Mouse (Mus musculus) thymus, postnatal 36 days (tissue): Measurements from ENCODE around the gene Prss48.
A peak's percentile ranks its signal among the peaks of the same experiment; 100 is the strongest.
"Not testable (repeated sequence)": the region's sequence is repeated elsewhere in the genome, so short reads cannot be mapped to it uniquely, and the experiment has no call there.

Experiments
- DNase-seq, 2 experiments: peaks; one replicate each; pipeline ENCODE4 v3.0.0; 2022; ENCODE audit warnings: mixed read lengths in 2 of 2

The Prss48 gene

DNA sequence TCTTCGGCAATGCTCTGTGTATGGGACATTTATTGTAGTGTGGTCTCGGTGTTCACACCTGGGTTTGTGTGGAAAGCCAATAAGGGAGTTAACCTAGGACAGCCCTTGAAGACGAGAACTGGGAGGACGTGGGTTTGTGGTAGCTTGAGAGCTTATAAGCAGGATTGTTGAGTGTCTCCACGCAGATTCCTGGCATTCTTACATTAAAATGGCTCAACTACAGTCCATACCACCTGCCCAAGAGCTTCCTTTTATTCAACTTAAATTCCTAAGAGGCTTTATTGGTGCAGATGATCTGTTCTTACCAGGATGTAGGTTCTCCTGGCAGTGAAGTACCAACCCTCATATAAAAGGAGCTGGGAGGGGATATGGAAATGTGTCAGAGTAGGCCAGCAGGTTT is 649 bp upstream of the Prss48 start:
- DNase-seq = no peak

GRCm38 (mm10) chr3:86001271-86001670 is 1.0 kb downstream of the Prss48 start:
- DNase-seq = no peak

GRCm38 (mm10) chr3:85994645-85995044 is 7.6 kb downstream of the Prss48 start:
- no peak for DNase-seq

DNA sequence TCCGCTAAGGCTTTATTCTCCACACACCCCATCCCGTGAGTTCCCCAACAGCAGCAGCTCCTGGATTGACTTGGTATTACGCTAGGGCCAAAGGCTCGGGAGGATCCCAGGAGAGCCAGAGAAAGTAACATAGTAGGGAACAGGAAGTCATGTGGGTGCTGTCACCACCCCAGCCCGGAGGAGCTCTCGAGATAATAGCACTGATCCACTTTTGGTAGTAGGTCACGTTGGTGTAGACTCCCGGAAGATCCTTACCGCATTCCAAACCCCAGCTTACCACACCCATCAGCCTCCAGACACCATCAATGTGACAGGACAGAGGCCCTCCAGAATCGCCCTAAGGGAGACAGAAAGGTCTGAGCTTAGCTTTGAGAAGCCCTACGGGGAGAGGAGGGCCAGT is 8.5 kb downstream of the Prss48 start:
- DNase-seq = no peak

- no peak for DNase-seq
Observed at GRCm38 (mm10) chr3:85991802-85992156, 10.5 kb downstream of the Prss48 start.

GRCm38 (mm10) chr3:85991140-85991801 is 11.0 kb downstream of the Prss48 start:
- no peak for DNase-seq

DNA sequence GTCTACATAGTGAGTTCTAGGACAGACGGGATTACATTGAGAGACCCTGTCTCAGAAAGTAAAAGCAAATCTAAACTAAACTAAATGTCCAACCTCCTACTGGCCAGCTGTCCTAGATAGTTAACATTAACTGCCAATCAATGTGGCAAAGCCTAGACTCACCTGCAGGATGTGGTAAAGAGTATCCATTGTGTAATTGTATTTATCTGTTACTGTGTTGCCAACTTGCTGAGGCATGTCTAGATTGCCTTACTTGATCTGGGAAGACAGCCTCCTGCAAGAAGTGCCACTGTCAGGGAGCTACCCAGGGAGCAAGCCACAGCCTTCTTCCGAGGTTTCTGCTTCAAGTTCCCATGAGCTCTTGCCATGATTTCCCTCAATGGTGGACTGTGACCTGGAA is 15.1 kb downstream of the Prss48 start:
- DNase-seq = no peak

DNA sequence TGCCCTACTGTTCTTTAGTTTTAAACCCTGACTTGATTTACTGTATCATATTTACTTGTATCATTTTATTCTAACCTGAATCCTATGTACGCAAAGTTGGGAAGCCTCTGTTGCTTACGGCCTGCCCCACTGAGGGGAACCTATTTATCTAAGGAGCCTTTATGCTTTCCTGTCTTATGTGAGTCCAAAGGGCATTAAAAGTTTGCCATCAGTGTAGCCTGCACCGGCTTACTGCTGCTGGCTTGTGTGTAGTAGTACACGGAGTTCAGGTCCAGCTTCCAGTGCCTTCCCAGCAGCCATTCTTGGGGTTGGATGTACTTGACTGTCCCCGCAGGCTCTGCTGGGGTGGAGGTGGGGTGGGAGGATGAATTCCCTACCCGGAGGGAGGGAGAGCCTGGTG is 17.8 kb downstream of the Prss48 start:
- no peak for DNase-seq

DNA sequence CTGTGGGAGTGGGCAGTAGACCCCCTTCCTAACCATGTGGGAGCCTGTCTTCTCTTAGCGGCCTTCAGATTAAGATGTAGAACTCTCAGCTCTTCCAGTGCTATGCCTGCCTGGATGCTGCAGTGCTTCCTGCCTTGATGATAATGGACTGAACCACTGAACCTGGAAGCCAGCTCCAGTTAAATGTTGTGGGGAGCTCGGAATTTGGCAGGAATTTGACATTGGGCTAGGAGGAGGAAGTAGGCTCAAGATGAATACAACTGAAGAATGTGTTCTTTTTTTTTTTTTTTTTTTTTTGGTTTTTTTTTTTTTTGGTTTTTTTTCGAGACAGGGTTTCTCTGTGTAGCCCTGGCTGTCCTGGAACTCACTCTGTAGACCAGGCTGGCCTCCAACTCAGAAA is 20.5 kb downstream of the Prss48 start:
- not testable (repeated sequence) for DNase-seq

DNA sequence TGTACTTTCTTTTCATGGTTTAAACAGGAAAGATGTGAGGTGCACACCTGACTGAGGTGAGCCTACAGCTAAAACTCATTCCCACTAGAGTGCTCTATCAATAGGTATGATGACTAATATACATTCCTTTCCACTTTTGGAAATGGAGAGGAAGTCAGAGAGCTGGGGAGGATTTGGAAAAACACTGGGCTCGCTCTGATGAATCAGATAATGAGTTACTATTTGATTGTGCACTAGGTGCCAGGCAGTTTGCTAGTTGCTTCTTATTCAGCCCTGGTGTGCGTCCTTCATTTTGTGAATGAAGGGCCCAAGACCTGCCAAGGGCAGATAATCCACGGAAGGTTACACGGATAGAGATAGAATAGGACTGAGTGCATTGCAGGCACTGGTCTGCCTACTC is 22.3 kb downstream of the Prss48 start:
- no peak for DNase-seq

GRCm38 (mm10) chr3:85974451-85974850 is 27.8 kb downstream of the Prss48 start:
- no peak for DNase-seq

DNA sequence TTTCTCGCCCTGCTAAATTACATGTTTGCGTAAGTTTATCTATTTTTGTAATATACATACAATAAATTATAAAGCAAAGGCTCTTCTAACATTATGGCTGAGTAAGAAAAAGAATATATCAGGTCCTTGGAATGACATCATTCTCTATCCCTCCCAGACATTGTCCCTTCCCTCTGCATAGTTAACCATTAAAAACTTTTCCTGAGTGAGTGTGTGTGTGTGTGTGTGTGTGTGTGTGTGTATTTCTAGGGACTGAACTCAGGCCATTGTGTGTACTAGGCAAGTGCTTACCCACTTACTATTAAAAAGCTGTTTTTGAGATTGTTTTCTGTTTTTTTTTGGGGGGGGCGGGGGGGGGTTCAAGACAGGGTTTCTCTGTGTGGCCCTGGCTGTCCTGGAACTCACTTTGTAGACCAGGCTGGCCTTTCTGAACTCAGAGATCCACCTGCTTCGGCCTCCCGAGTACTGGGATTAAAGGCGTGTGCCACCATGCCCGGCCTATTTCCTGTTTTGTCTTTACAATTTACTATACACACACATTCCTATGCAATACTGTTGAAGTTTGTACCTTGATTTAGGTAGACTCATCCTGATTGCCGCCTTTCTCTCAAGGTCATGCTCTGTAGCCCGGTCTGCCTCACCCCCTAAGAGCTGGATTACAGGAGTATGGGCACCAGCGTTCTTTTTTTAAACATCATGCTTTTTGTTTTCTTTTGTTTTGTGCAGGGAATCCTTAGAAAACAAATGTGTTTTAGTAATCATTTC is 28.7 kb downstream of the Prss48 start:
- no peak for DNase-seq

DNA sequence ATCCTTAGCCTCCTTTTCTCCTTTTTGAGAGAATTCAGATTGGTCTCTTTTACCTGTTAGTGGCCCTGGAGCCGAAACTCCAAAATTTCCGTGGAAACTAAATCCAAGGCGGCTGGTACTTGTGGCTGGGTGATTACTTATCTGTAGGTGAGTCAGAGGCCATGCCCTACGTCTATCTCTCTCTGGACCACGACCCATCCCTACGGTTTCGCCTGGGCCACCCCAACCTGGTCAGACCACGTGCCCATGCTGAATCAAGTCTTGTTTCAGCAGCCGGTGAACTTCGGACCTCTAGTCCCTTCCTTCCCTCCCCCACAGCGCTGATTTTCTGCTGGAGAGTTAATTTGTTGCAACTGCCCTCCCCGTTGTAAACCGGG is 30.7 kb downstream of the Prss48 start:
- no peak for DNase-seq

DNA sequence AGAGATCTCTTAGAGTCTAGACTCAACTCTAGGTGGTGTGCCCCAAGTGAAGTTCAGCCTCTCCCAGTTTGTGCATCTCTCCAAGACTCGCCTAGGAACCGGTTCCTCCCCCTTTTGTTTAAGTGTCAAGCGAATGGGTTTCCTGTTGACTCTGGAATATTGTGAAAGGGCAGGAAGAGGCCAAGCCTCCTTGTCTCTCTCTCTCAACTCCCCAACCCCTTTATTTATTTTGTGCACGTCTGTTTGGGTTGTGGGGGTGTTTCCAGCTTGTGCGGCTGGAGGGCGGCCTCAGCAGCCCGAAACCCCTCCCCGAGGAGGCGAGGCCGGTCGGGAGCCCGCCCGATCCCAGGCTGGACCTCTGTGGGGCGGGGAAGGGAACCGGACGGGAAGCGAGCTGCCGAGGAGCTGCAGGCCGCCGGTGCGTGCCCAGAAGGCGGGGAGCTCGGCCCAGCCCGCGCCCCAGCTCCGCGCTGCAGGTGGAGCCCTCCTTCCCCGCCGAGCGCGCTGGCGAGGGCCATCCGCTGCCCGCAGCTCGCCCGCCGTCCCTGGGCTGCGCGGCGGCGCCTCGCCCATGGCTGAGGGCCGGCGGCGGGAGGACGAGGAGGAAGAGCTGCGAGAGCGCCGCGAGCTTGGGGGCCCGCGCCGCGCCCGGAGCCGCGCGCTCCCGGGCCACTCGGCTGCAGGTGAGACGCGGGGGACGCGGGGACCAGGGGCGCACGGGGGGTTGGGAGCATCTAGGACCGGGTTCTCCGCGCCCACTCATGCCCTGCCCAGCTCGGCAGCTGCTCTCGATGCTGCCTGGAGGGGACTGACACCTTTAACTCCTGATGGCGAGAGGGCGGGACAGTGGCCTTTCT is 31.3 kb downstream of the Prss48 start, which contains the start of gene Sh3d19:
Gene Sh3d19, plus strand, starts transcription at position 368 of the 857 bp plus-strand sequence.
- peak in 1 of 2 experiments; percentile 8 for DNase-seq

- DNase-seq = no peak
Observed at GRCm38 (mm10) chr3:85969040-85969439, 33.3 kb downstream of the Prss48 start.

GRCm38 (mm10) chr3:85965479-85965878 is 36.8 kb downstream of the Prss48 start:
- DNase-seq = no peak

DNA sequence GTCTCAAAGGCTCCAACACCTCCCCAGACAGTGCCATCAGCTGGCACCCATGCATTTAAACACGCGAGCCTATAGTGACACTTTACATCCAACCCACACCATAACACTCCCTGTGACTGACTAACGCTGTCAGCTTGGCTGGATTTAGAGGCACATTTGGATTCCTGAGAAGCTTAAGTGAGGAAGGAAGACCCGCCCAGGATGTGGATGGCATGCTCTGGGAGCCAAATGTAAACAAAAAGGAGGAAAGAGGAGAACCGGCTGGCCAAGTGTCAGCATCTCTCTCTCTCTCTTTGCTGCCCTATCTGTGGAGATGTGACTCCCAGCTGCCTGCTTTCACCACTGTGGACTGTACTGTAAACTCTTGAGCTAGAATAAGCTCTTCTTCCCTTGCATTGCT is 41.2 kb downstream of the Prss48 start:
- no peak for DNase-seq

- DNase-seq = no peak
Observed at GRCm38 (mm10) chr3:85959669-85960068, 42.6 kb downstream of the Prss48 start.

DNA sequence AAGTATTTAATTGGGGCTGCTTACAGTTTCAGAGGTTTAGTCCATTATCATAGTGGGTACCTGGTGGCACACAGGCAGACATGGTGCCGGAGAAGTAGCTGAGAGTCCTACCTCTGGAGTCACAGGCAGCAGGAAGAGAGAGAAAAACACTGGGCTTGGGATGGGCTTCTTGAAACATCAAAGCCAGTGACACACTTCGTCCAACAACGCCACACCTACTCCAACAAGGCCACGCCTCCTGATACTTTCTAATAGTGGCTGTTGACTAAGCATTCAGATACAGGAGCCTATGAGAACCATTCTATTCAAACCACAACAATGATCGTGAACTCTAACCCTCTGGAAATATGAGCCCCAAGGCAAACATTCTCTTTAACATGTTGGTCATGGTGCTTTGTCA is 46.6 kb downstream of the Prss48 start:
- no peak for DNase-seq

DNA sequence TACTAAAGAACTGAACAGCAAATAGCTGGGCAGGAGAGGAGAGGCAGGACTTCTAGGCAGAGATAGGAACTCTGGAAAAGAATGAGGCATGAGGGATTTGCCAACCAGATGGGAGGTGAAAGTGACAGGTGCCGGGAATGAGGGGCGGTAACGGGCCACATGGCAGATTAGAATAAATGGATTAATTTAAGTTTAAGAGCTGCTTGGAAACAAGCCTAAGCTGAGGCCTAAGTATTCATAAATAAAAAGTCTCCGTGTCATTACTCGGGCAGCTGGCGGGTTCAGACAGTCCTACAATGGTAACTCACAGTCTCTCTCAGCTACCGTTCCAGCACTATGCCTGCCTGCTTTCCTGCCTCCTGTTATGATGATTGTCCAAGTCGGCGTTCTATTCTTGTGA is 47.0 kb downstream of the Prss48 start:
- no peak for DNase-seq

GRCm38 (mm10) chr3:85952696-85953283 is 49.5 kb downstream of the Prss48 start:
- no peak for DNase-seq

DNA sequence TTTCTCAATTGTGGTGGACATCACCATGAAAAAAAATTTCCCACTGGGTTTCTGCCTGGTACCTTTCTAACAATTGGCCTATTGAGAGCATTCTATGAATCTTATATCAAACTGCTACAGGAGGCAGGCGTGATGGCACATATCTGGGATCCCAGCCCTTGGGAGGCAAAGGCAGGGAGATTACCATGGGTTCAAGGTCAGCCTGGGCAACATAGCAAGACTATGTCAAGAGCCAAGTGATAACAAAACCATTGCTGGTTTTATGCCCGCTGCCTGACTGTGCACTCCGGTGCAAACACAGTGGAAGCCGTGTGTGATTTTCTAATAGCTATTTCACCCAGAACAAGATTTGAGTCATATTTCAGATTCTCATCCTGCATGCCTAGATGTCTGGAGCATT is 51.4 kb downstream of the Prss48 start:
- no peak for DNase-seq
